Mouse (Mus musculus) bone marrow, adult 2 months (tissue): ENCODE results near the gene Cpox. TPM values are rescaled to one million over a fixed set of nuclear protein-coding genes. Genes with fewer than 3 reads are reported as not detected.

Source experiments
- H3K27ac ChIP-seq: fragments of 200-500 bp; 2 replicates; pipeline ENCODE4 v1.5.1; 2012; ENCODE audit warnings: low read depth, mild to moderate bottlenecking, control low read depth, inconsistent platforms, low read length; ENCODE audit not compliant: control insufficient read depth, poor library complexity, insufficient read depth
- H3K4me1 ChIP-seq: fragments of 200-500 bp; 2 replicates; pipeline ENCODE4 v1.6.1; 2011; ENCODE audit warnings: low read length; ENCODE audit not compliant: control insufficient read depth, insufficient read depth
- H3K4me3 ChIP-seq: fragments of 200-500 bp; replicated peaks from 2 replicates; pipeline ENCODE3; 2011; ENCODE audit warnings: mild to moderate bottlenecking, low read depth, low read length, control low read depth; ENCODE audit not compliant: control insufficient read depth
- CTCF ChIP-seq: fragments of 200-500 bp; IDR thresholded peaks from 2 replicates; pipeline ENCODE4 v1.5.1; 2011; ENCODE audit warnings: low read length, control low read depth; ENCODE audit not compliant: control insufficient read depth, insufficient read depth
- POLR2A ChIP-seq: fragments of 200-500 bp; IDR thresholded peaks from 2 replicates; pipeline ENCODE4 v1.6.1; 2011; ENCODE audit warnings: low read depth, mild to moderate bottlenecking, control low read depth, low read length, borderline replicate concordance; ENCODE audit not compliant: control insufficient read depth
- WGBS: fragments of 180-500 bp; shearing (Covaris S2); methylation state at CpG from one replicate; pipeline ENCODE4 v1.1.7; 2018; 5-methylcytosine and 5-hydroxymethylcytosine counted together
- polyA plus RNA-seq: library from polyadenylated mRNA; stranded (reverse); fragments of >200 nt; gene quantifications from 2 replicates; pipeline ENCODE4 v1.2.4, GENCODE M21; 2011; ENCODE audit warnings: low replicate concordance; ENCODE audit not compliant: missing spikeins, insufficient read depth, insufficient read length

The Cpox gene
- polyA plus RNA-seq, 1 experiment: 68.6 TPM

DNA sequence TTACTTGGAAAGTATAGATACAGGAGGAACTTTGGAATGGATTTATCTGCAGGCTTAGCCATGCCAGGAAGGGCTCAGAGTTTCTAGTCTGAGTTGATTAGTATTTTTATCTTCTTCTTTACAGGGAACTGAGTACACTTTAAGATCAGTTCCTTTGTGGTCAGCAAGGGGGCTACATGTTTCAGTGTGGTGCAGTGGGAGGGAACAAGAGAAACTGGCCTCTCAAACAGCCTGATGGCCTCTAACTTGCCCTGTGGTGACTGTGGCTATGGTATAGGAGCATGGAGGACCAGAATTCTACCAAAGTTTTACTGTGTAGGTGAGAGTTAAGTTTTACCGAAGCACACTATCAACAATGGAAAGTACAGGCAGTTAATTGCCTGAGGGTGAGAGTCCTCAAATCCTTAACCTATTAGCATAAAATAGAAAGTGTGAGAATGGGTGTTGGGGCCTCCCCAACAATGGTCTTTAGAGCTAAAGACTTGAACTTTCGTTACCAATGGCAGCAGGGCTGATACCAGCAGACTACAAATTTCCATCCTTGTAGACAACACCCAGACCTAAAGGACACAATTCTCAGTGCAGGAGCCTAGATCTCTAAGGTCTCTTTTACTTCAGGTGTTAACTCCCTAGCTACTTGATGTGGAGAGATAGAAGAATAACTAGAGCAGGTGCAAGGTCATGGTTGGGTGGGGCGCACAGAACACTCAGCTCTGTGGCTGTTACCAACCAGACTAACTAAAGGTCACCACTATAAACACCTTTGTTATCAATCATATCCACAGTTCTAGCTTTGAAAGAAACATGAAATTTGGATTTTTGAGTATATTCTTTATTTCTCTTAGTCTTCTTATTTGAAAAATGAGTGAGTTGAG is 38.7 kb downstream of the Cpox start:
- no peaks in the 10 kb centered on the region for H3K4me1 ChIP-seq

DNA sequence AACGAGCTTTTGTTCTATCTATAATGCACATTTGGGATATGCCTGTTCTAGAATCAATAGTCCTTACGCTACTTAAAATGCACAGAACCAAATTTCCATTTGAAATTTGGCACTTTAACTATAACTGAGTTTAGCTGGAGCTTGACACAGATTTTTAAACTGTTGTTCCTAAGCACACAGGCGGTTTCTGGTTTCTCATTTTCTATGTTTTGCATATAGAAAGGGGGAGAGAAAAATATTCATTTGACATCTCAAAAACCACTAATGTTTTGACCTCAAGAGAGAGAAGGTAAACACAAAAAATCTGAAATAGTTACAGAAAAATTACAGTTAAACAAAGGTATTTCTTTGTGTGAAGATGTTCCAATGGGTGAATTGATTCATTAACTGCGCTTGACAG is 39.4 kb downstream of the Cpox start:
- H3K4me1 ChIP-seq: no peaks in the 10 kb centered on the region
- TF ChIP-seq POLR2A (no peak), CTCF (no peak)
- H3K4me3 ChIP-seq: no peak overlapping the region
- no peak overlapping the region for H3K27ac ChIP-seq
- WGBS: 84% methylated on average over 4 of the region's 4 CpGs

More for the DNA sequence above, 38.7 kb downstream of the Cpox start:
- no peak overlapping the region for H3K4me3 ChIP-seq
- TF ChIP-seq POLR2A (no peak), CTCF (no peak)
- WGBS: 73% methylated on average over 3 of the region's 3 CpGs
- no peak overlapping the region for H3K27ac ChIP-seq

DNA sequence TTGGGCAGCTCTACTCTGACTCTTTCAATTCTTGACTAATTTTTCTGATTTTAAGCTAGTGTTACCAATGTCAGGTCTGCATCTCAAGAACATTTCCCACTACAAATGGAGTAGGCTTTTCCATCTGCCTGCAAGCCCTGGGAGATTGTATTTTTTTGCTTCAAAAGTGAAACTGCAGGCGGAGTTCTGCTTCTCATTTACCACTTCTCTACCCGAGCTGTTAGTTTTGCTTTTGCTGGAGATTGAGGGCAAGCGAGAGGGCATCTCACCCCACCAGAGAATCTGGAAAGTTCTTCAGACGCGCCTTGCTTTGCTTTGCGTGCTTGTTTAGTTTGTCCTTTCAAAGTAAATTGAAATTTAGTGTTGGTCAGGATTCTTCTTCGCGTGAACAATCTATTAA is 42.1 kb downstream of the Cpox start:
- H3K4me1 ChIP-seq: no peaks in the 10 kb centered on the region
- H3K27ac ChIP-seq: no peak overlapping the region

DNA sequence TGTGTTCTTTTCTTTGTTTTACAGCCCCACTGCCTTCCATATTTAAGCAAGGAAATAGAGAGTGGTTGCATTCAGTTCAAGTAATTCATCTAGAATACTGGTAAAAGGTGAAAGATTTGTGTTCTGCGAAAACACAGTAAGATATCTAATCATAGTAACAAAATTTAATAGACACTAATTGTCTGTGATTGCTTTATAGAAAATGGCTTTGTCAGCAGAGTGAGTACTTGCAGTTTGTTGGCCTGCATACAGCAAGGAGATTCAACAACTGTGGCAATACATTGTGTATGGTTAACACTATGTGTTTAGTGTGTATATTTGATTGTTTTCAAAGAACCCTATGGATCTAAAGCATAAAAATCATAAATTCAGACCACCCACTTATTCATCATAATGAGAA is 43.0 kb downstream of the Cpox start:
- 85% methylated on average over 1 of the region's 1 CpGs for WGBS
- Histone ChIP-seq H3K4me1 (no peaks in the 10 kb centered on the region), H3K27ac (no peak overlapping the region), H3K4me3 (no peak overlapping the region)
- TF ChIP-seq POLR2A (no peak), CTCF (no peak)

More for the DNA sequence above, 42.1 kb downstream of the Cpox start:
- no peak for TF ChIP-seq POLR2A
- TF ChIP-seq CTCF: no peak
- H3K4me3 ChIP-seq: peak overlapping the region; percentile 45
- 8% methylated on average over 8 of the region's 8 CpGs for WGBS

DNA sequence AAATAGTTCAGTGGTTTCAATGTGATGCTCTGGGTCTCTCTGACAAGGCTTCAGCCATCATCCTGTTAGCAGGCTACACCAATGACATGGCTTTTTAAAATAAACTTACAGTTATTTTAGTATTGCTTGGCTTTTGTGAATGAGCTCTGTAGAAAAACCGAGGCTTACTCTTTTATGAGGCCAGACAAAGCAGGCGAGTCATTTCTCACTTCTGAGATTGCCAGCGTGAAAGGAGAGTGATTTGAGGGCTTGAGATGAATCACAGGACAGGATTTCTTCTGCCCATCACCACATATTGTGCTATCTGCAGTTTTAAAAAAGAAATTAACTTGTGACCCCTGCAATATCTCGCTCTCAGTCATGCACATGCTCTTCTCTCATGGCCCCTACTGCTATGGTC is 44.9 kb downstream of the Cpox start:
- TF ChIP-seq POLR2A (no peak), CTCF (no peak)
- 76% methylated on average over 4 of the region's 4 CpGs for WGBS

DNA sequence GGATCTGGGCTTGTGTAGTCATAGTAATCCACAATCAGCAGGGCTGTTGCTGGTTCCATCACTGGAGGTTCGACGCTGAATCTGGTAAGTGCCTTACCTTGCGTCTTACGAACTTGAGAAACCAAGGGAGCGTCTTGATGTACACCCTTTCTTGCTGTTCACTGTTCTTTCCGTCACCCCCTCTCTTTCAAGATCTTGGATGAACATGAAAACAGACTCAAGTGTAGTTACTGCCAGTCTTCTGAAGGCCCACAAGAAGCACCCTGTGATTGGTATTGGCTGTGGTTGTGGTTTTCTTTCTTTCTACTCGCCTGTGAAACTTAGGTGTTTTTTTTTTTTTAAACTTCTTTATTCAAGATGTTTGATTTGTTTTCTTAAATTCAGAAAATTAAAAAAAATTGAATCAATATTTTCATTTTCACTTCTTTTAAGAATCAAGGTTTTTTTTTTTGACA is 48.6 kb downstream of the Cpox start, which contains the start of gene Gpr15:
Gpr15 (minus strand) TSS at position 405 of the 455 bp plus-strand sequence.
- Histone ChIP-seq H3K27ac (no peak within 1 kb of the TSS), H3K4me1 (no peaks in the 10 kb centered on the region), H3K4me3 (no peak within 1 kb of the TSS)
- TF ChIP-seq POLR2A (no peak), CTCF (no peak)
- 86% methylated on average over 7 of the region's 7 CpGs for WGBS

More for the DNA sequence above, 44.9 kb downstream of the Cpox start:
- Histone ChIP-seq H3K4me1 (no peaks in the 10 kb centered on the region), H3K27ac (no peak overlapping the region), H3K4me3 (no peak overlapping the region)

DNA sequence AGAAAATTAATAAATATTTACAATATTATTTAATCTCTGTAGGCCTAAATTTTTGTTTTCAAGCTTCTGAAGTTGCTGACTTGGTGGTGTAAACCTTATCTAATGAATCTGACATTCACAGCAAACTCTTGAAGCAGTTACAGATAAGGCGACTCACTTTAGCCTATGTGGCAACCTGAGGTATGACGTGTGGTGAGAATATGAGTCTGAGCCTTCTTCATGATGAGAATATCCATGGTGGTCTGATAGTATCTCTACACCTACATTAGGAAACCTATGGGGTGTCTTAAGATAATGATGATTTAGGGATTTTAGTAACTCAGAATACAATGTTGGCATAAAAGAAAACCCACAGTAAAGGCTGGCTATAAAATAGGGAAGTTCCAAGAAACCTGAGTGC is 52.2 kb downstream of the Cpox start:
- H3K4me1 ChIP-seq: no peaks in the 10 kb centered on the region
- no peak overlapping the region for H3K4me3 ChIP-seq
- TF ChIP-seq POLR2A (no peak), CTCF (no peak)
- no peak overlapping the region for H3K27ac ChIP-seq
- WGBS: 53% methylated on average over 2 of the region's 2 CpGs

DNA sequence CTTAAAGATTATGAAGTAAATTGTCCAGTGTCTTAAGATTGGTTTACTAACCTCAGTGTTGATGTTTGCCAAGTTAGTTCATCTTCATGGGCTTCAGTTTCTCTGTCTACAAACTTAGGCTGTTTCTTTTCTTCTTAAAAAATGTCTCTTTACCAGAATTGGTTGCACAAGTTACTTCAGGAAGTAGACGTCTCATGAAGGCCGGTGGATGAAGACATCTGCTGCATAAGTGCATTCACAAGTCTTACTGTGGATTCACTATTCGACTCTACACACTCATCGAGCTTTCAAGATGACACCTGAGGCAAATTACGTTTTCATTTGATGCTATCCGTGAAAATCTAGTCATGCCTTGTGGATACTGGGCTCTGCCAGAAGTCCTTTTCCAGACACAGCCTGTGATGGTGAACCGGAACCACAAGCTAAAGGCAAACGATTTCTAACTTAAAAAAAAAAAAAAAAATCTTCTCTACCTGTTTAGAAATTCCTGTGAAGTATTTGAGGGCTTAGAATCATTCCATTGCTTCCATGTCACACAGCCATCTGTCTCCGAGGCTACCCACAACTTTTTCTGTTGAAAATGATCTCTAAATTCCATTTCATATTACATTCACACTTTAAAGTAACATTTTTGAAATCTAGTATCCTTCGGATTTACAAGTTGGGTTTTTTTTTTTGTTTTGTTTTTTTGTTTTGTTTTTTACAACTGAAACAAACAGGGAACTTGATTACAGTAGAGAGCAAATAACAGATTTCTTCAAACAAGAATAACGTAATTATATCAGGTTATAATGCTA is 56.8 kb downstream of the Cpox start:
- no peak for TF ChIP-seq CTCF
- TF ChIP-seq POLR2A: no peak
- Histone ChIP-seq H3K27ac (no peak overlapping the region), H3K4me3 (no peak overlapping the region), H3K4me1 (no peaks in the 10 kb centered on the region)
- 65% methylated on average over 11 of the region's 11 CpGs for WGBS
